Mouse (Mus musculus) limb, embryonic 12.5 days (tissue): ENCODE results near the gene Sox21. TPM values are rescaled to one million over a fixed set of nuclear protein-coding genes. Genes with fewer than 3 reads are reported as not detected.
A peak's percentile ranks its signal among the peaks of the same experiment; 100 is the strongest.

ENCODE experiments used
- ATAC-seq: fragments of 200-750 bp; cut with Nextera tagmentation; 2 replicates; pipeline ENCODE4 v1.8.0; 2017; ENCODE audit warnings: low read depth, moderate TSS enrichment; ENCODE audit not compliant: insufficient number of reproducible peaks, insufficient read depth, low FRiP score, low TSS enrichment
- H3K27ac ChIP-seq: fragments of 300-500 bp; sonication (generic); 2 replicates; pipeline ENCODE4 v1.5.1; 2016; ENCODE audit warnings: mild to moderate bottlenecking, moderate library complexity
- H3K27me3 ChIP-seq: fragments of 300-500 bp; sonication (generic); 2 replicates; pipeline ENCODE4 v1.6.1; 2016; ENCODE audit warnings: mild to moderate bottlenecking, moderate library complexity
- H3K36me3 ChIP-seq: fragments of 300-500 bp; sonication (generic); 2 replicates; pipeline ENCODE4 v1.6.1; 2016; ENCODE audit warnings: mild to moderate bottlenecking, moderate library complexity
- H3K4me1 ChIP-seq: fragments of 300-500 bp; sonication (generic); replicated peaks from 2 replicates; pipeline ENCODE4 v1.6.1; 2016
- H3K4me2 ChIP-seq: fragments of 300-500 bp; sonication (generic); 2 replicates; pipeline ENCODE4 v1.6.1; 2016; ENCODE audit warnings: mild to moderate bottlenecking, moderate library complexity
- H3K4me3 ChIP-seq: fragments of 300-500 bp; sonication (generic); replicated peaks from 2 replicates; pipeline ENCODE4 v1.5.1; 2016; ENCODE audit warnings: mild to moderate bottlenecking
- H3K9ac ChIP-seq: fragments of 300-500 bp; sonication (generic); replicated peaks from 2 replicates; pipeline ENCODE4 v1.6.1; 2016; ENCODE audit warnings: mild to moderate bottlenecking, moderate library complexity
- H3K9me3 ChIP-seq: fragments of 300-500 bp; sonication (generic); 2 replicates; pipeline ENCODE4 v1.6.1; 2016; ENCODE audit warnings: mild to moderate bottlenecking, moderate library complexity
- WGBS: fragments of 180-500 bp; shearing (Covaris S2); methylation state at CpG from one replicate; pipeline ENCODE4 v1.1.7; 2016; 5-methylcytosine and 5-hydroxymethylcytosine counted together
- polyA plus RNA-seq: library from polyadenylated mRNA; unstranded; fragments of >200 nt; fragmentation: Nextera tagmentation; extraction: Ambion mirVana; gene quantifications from 2 replicates; pipeline ENCODE4 v1.2.1, GENCODE M21; 2016

The Sox21 gene
- 0.27 and 0.51 TPM in 2 replicates for polyA plus RNA-seq

- peak; percentile 45 for ATAC-seq
- no peaks in the 10 kb centered on the region for H3K9me3 ChIP-seq
- peak within 1 kb of the TSS; percentile 88 for H3K4me2 ChIP-seq
- WGBS: under 1% methylated on average over 34 of the region's 34 CpGs
- peak within 1 kb of the TSS; percentile 34 for H3K9ac ChIP-seq
- no peaks in the 10 kb centered on the region for H3K36me3 ChIP-seq
- H3K27ac ChIP-seq: no peak within 1 kb of the TSS
- peaks cover 81% of the 10 kb centered on the region for H3K27me3 ChIP-seq
- peak within 1 kb of the TSS; percentile 49 for H3K4me3 ChIP-seq
- H3K4me1 ChIP-seq: peaks cover 29% of the 10 kb centered on the region
Measured at GRCm38 (mm10) chr14:118236886-118237289, at the start of gene Sox21. Sox21 (minus strand) TSS chr14:118237030.

- ATAC-seq: no peak
- Histone ChIP-seq H3K27ac (no peak overlapping the region), H3K9me3 (no peaks in the 10 kb centered on the region), H3K27me3 (peaks cover 25% of the 10 kb centered on the region; the same call in 1 of the 2 replicates), H3K4me3 (no peak overlapping the region), H3K9ac (no peak overlapping the region), H3K36me3 (no peaks in the 10 kb centered on the region), H3K4me1 (peaks cover 25% of the 10 kb centered on the region), H3K4me2 (no peak overlapping the region)
- WGBS: 80% methylated on average over 2 of the region's 2 CpGs
Measured at GRCm38 (mm10) chr14:118286096-118286495, 49.3 kb upstream of the Sox21 start.

- 31% methylated on average over 14 of the region's 14 CpGs for WGBS
- H3K27me3 ChIP-seq: 0 out of 2 replicates have a peak, but pooled peaks cover 17% of the 10 kb centered on the region
Measured at GRCm38 (mm10) chr14:118282917-118283316, 46.1 kb upstream of the Sox21 start.

DNA sequence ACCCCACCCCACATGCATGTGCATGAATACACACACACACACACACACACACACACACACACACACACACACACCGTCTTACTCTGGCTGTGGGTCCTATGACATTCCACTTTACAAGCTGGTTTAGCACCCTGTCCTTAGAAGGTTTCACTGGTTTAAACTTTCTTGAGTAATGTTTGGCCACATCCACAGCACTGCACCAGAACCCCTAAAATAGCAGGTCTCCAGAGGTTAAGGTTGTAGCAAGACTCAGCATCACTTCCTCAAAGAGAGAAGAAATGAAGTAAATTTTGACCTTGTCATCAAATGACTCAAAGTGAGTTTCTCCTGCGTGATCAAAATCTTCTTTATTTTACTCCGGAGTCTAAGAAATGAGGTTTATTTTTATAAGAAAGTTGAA is 45.4 kb upstream of the Sox21 start:
- WGBS: 92% methylated on average over 3 of the region's 3 CpGs
- no peak overlapping the region for H3K27ac ChIP-seq

More at GRCm38 (mm10) chr14:118282917-118283316, 46.1 kb upstream of the Sox21 start:
- no peak for ATAC-seq
- Histone ChIP-seq H3K4me1 (peaks cover 17% of the 10 kb centered on the region; the same call in 1 of the 2 replicates), H3K9ac (no peak overlapping the region), H3K4me2 (no peak overlapping the region), H3K27ac (no peak overlapping the region), H3K4me3 (no peak overlapping the region), H3K36me3 (no peaks in the 10 kb centered on the region), H3K9me3 (peaks cover 11% of the 10 kb centered on the region)

GRCm38 (mm10) chr14:118277704-118278498 is 41.1 kb upstream of the Sox21 start:
- ATAC-seq: no peak
- Histone ChIP-seq H3K4me3 (no peak overlapping the region), H3K9ac (no peak overlapping the region), H3K9me3 (peaks cover 11% of the 10 kb centered on the region), H3K27ac (no peak overlapping the region), H3K4me1 (peaks cover 3% of the 10 kb centered on the region; the same call in 1 of the 2 replicates), H3K27me3 (peaks cover 15% of the 10 kb centered on the region; the same call in 1 of the 2 replicates), H3K4me2 (no peak overlapping the region), H3K36me3 (no peaks in the 10 kb centered on the region)
- 85% methylated on average over 7 of the region's 7 CpGs for WGBS

More for the DNA sequence above, 45.4 kb upstream of the Sox21 start:
- Histone ChIP-seq H3K9me3 (peaks cover 11% of the 10 kb centered on the region), H3K4me2 (no peak overlapping the region), H3K27me3 (0 out of 2 replicates have a peak, but pooled peaks cover 17% of the 10 kb centered on the region), H3K4me3 (no peak overlapping the region), H3K4me1 (peaks cover 14% of the 10 kb centered on the region; the same call in 1 of the 2 replicates), H3K36me3 (no peaks in the 10 kb centered on the region), H3K9ac (no peak overlapping the region)
- peak; percentile 15; the same call in 1 of the 2 replicates for ATAC-seq

DNA sequence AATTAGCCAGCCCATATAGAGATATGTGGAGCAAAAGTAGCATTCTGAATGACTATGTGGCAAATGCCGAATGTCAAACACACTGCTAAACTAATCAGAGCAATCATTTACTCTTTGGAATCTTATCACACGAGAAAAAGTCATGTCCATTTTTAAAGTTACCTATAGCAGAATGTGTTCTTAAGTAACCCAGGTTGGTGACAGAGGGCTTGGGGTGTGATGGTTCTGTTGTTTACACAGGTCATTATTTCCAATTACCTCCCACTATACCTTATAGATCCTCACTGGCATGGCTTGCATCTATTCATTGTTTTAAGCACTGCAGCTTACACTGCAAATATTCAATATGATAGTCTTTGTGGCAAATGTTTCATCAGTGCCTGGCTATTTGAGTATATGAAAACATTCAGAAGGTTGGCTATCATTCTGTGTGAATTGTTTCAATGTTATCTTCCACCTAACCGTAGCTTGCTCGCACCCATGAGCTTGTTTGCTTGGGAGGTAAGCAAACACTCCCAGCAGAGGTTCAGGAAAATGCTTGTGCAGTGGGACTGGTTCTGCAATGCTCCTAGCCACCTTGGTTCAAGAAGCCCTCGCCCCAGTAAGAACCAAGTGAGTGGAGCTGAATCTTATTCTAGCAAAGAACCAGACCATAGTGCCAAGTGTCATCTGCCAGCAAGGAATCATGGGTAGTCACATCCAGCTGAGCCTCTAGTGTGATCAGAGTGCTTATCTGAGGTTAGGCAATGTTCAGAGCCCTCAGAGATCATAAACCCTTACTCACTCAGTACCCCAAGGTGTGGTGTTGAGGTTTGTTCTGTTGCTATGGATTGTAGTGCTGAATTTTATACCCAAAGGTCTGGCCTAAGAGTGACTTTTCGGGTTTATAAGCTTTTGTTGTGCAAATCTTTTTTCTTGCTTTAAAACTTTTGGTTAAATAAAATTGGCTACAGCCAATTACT is 36.0 kb upstream of the Sox21 start:
- WGBS: 88% methylated on average over 6 of the region's 6 CpGs
- Histone ChIP-seq H3K36me3 (no peaks in the 10 kb centered on the region), H3K27me3 (peaks cover 12% of the 10 kb centered on the region), H3K27ac (no peak overlapping the region), H3K4me3 (no peak overlapping the region), H3K4me2 (no peak overlapping the region), H3K9me3 (no peaks in the 10 kb centered on the region), H3K4me1 (no peaks in the 10 kb centered on the region), H3K9ac (no peak overlapping the region)
- no peak for ATAC-seq

DNA sequence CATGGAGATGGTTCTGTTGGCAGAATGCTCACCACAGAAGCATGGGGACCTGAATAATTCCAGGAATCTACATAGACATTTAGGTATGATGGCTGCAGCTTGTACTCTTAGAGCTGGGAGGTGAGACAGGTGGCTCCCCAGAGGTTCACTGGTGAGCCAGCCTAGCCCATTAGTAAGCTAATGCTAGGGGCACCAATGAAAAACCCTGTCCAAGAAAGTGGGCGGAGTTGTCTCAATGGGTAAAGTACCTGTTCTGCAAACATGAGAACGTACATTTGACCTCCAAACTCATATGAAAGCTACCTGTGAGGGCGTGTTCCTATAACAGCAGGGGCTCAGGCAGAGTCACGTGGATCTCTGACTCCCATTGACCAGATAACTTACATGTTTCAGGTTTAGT is 32.0 kb upstream of the Sox21 start:
- H3K27me3 ChIP-seq: peaks cover 7% of the 10 kb centered on the region; the same call in 1 of the 2 replicates
- ATAC-seq: no peak
- no peaks in the 10 kb centered on the region for H3K9me3 ChIP-seq
- H3K9ac ChIP-seq: no peak overlapping the region
- no peak overlapping the region for H3K4me3 ChIP-seq
- no peaks in the 10 kb centered on the region for H3K4me1 ChIP-seq
- no peak overlapping the region for H3K4me2 ChIP-seq
- H3K36me3 ChIP-seq: no peaks in the 10 kb centered on the region
- WGBS: 85% methylated on average over 4 of the region's 4 CpGs
- no peak overlapping the region for H3K27ac ChIP-seq

GRCm38 (mm10) chr14:118266660-118267059 is 29.8 kb upstream of the Sox21 start, which contains the start of gene Gm9376:
Gm9376 (plus strand) TSS chr14:118266960.
- ATAC-seq: no peak
- H3K36me3 ChIP-seq: no peaks in the 10 kb centered on the region
- no peak within 1 kb of the TSS for H3K27ac ChIP-seq
- no peak within 1 kb of the TSS for H3K4me2 ChIP-seq
- H3K4me3 ChIP-seq: no peak within 1 kb of the TSS
- H3K4me1 ChIP-seq: no peaks in the 10 kb centered on the region
- H3K27me3 ChIP-seq: no peaks in the 10 kb centered on the region
- 94% methylated on average over 2 of the region's 2 CpGs for WGBS
- no peaks in the 10 kb centered on the region for H3K9me3 ChIP-seq
- no peak within 1 kb of the TSS for H3K9ac ChIP-seq

DNA sequence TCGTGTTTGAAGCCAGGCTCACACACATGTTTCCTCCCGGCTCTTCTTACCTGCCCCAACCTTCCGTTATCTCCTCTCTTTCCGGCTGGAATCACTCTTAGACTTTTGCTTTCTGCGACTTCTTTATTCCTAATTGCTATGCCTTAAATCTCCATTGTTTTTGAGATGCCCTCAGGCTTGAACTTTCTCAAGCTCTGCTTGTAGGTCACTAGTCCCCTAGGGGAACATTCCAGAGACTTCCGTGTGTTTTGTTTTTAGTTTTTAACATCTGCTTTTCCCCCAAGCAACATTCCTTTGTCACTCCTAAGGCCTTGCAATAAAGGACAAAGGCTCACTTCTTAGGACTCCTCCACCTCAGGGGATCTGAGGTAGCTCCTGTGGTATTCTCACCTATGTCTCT is 16.6 kb upstream of the Sox21 start:
- WGBS: 85% methylated on average over 6 of the region's 6 CpGs
- Histone ChIP-seq H3K4me3 (no peak overlapping the region), H3K9ac (no peak overlapping the region)

GRCm38 (mm10) chr14:118241416-118241815 is 4.6 kb upstream of the Sox21 start:
- H3K36me3 ChIP-seq: no peaks in the 10 kb centered on the region
- ATAC-seq: no peak
- peaks cover 22% of the 10 kb centered on the region for H3K9me3 ChIP-seq
- H3K4me2 ChIP-seq: no peak overlapping the region
- peaks cover 43% of the 10 kb centered on the region for H3K27me3 ChIP-seq
- no peak overlapping the region for H3K9ac ChIP-seq
- no peak overlapping the region for H3K4me3 ChIP-seq
- H3K27ac ChIP-seq: no peak overlapping the region
- H3K4me1 ChIP-seq: peaks cover 8% of the 10 kb centered on the region
- WGBS: 83% methylated on average over 2 of the region's 2 CpGs

More for the DNA sequence above, 16.6 kb upstream of the Sox21 start:
- no peak overlapping the region for H3K27ac ChIP-seq
- no peak for ATAC-seq
- H3K27me3 ChIP-seq: 0 out of 2 replicates have a peak, but pooled peaks cover 2% of the 10 kb centered on the region
- H3K36me3 ChIP-seq: no peaks in the 10 kb centered on the region
- no peaks in the 10 kb centered on the region for H3K4me1 ChIP-seq
- H3K9me3 ChIP-seq: no peaks in the 10 kb centered on the region
- no peak overlapping the region for H3K4me2 ChIP-seq

- no peak for ATAC-seq
Measured at GRCm38 (mm10) chr14:118239351-118239750, 2.5 kb upstream of the Sox21 start.

More at GRCm38 (mm10) chr14:118239351-118239750, 2.5 kb upstream of the Sox21 start:
- no peaks in the 10 kb centered on the region for H3K36me3 ChIP-seq
- 8% methylated on average over 8 of the region's 8 CpGs for WGBS
- peaks cover 19% of the 10 kb centered on the region for H3K9me3 ChIP-seq
- H3K4me3 ChIP-seq: no peak overlapping the region
- H3K27ac ChIP-seq: no peak overlapping the region
- no peak overlapping the region for H3K9ac ChIP-seq
- peaks cover 64% of the 10 kb centered on the region for H3K27me3 ChIP-seq
- peaks cover 29% of the 10 kb centered on the region for H3K4me1 ChIP-seq
- no peak overlapping the region for H3K4me2 ChIP-seq
